Mouse (Mus musculus) large intestine, adult 2 months (tissue): Measurements from ENCODE around the gene Psmd9. TPM values are rescaled to one million over a fixed set of nuclear protein-coding genes. Genes with fewer than 3 reads are reported as not detected.

Source experiments
- DNase-seq: peaks from one replicate; pipeline ENCODE4 v3.0.0-alpha.2; 2012; ENCODE audit warnings: low read depth, low spot score
- WGBS: fragments of 180-500 bp; shearing (Covaris S2); methylation state at CpG from one replicate; pipeline ENCODE4 v1.1.7; 2018; 5-methylcytosine and 5-hydroxymethylcytosine counted together
- polyA plus RNA-seq: library from polyadenylated mRNA; depleted of rRNA; stranded (reverse); fragments of >200 nt; gene quantifications from 2 replicates; pipeline ENCODE4 v1.2.3, GENCODE M21; 2012

The Psmd9 gene
- polyA plus RNA-seq, 1 experiment, result 22.0 TPM

GRCm38 (mm10) chr5:123148073-123148722 lies 21.0 kb upstream of the Psmd9 start:
- no peak for DNase-seq
- 88% methylated on average over 25 of the region's 25 CpGs for WGBS

- 4% methylated on average over 19 of the region's 19 CpGs for WGBS
- DNase-seq, result no peak
Measured at GRCm38 (mm10) chr5:123149451-123150400, 19.5 kb upstream of the Psmd9 start.

GRCm38 (mm10) chr5:123150641-123151040 lies 18.6 kb upstream of the Psmd9 start:
- no peak for DNase-seq
- WGBS, result 13% methylated on average over 7 of the region's 7 CpGs

- WGBS, result 25% methylated on average over 7 of the region's 7 CpGs
Measured at GRCm38 (mm10) chr5:123151077-123151476, 18.1 kb upstream of the Psmd9 start.

GRCm38 (mm10) chr5:123151707-123152362 lies 17.4 kb upstream of the Psmd9 start:
- DNase-seq, result no peak
- WGBS, result 90% methylated on average over 19 of the region's 19 CpGs

More at GRCm38 (mm10) chr5:123151077-123151476, 18.1 kb upstream of the Psmd9 start:
- DNase-seq, result no peak

- WGBS, result 80% methylated on average over 1 of the region's 1 CpGs
- no peak for DNase-seq
Measured at GRCm38 (mm10) chr5:123152901-123153300, 16.3 kb upstream of the Psmd9 start.

- 35% methylated on average over 7 of the region's 7 CpGs for WGBS
- DNase-seq, result no peak
Measured at GRCm38 (mm10) chr5:123155425-123155824, 13.8 kb upstream of the Psmd9 start.

- WGBS, result 92% methylated on average over 12 of the region's 12 CpGs
- no peak for DNase-seq
Measured at GRCm38 (mm10) chr5:123156763-123157162, 12.4 kb upstream of the Psmd9 start.

- WGBS, result 88% methylated on average over 4 of the region's 4 CpGs
- no peak for DNase-seq
Measured at GRCm38 (mm10) chr5:123157972-123158371, 11.2 kb upstream of the Psmd9 start.

- WGBS, result 96% methylated on average over 4 of the region's 4 CpGs
- DNase-seq, result no peak
Measured at GRCm38 (mm10) chr5:123159446-123159845, 9.8 kb upstream of the Psmd9 start.

- DNase-seq, result no peak
Measured at GRCm38 (mm10) chr5:123159866-123160265, 9.3 kb upstream of the Psmd9 start.

GRCm38 (mm10) chr5:123160341-123160740 lies 8.9 kb upstream of the Psmd9 start:
- no peak for DNase-seq
- WGBS, result 86% methylated on average over 14 of the region's 15 CpGs

More at GRCm38 (mm10) chr5:123159866-123160265, 9.3 kb upstream of the Psmd9 start:
- WGBS, result 94% methylated on average over 15 of the region's 15 CpGs

- WGBS, result 88% methylated on average over 9 of the region's 9 CpGs
- no peak for DNase-seq
Measured at GRCm38 (mm10) chr5:123162942-123163341, 6.3 kb upstream of the Psmd9 start.

- WGBS, result 75% methylated on average over 10 of the region's 10 CpGs
- no peak for DNase-seq
Measured at GRCm38 (mm10) chr5:123166437-123166836, 2.8 kb upstream of the Psmd9 start.

GRCm38 (mm10) chr5:123167591-123167990 lies 1.6 kb upstream of the Psmd9 start:
- no peak for DNase-seq
- WGBS, result 59% methylated on average over 5 of the region's 5 CpGs

GRCm38 (mm10) chr5:123170365-123170764 lies 1.2 kb downstream of the Psmd9 start:
- 75% methylated on average over 9 of the region's 9 CpGs for WGBS
- DNase-seq, result no peak

- DNase-seq, result peak; percentile 65
- 15% methylated on average over 22 of the region's 22 CpGs for WGBS
Measured at GRCm38 (mm10) chr5:123171646-123172350, 2.6 kb downstream of the Psmd9 start.

- WGBS, result 57% methylated on average over 5 of the region's 5 CpGs
- DNase-seq, result no peak
Measured at GRCm38 (mm10) chr5:123178792-123179191, 9.6 kb downstream of the Psmd9 start.

- WGBS, result 93% methylated on average over 15 of the region's 15 CpGs
Measured at GRCm38 (mm10) chr5:123180390-123180789, 11.2 kb downstream of the Psmd9 start.

GRCm38 (mm10) chr5:123181536-123181935 lies 12.3 kb downstream of the Psmd9 start:
- WGBS, result 89% methylated on average over 6 of the region's 6 CpGs
- no peak for DNase-seq

More at GRCm38 (mm10) chr5:123180390-123180789, 11.2 kb downstream of the Psmd9 start:
- no peak for DNase-seq
